Mouse (Mus musculus) liver, adult 2 months (tissue): Measurements from ENCODE around the gene Ift46. TPM values are rescaled to one million over a fixed set of nuclear protein-coding genes. Genes with fewer than 3 reads are reported as not detected.

ENCODE experiments used
- DNase-seq: peaks from one replicate; pipeline ENCODE4 v3.0.0-alpha.2; 2011; ENCODE audit warnings: low read depth, low spot score; ENCODE audit errors: extremely low read depth
- H3K27ac ChIP-seq: fragments of 200-500 bp; replicated peaks from 2 replicates; pipeline ENCODE4 v1.5.1; 2012; ENCODE audit warnings: low read depth, mild to moderate bottlenecking, control low read depth, inconsistent platforms, low read length; ENCODE audit not compliant: insufficient read depth
- H3K27me3 ChIP-seq: fragments of 200-500 bp; 2 replicates; pipeline ENCODE4 v1.6.1; 2012; ENCODE audit warnings: mild to moderate bottlenecking, moderate library complexity, low read length, inconsistent platforms; ENCODE audit not compliant: control insufficient read depth, insufficient read depth
- H3K36me3 ChIP-seq: fragments of 200-500 bp; 2 replicates; pipeline ENCODE4 v1.6.1; 2012; ENCODE audit warnings: low read length, inconsistent platforms; ENCODE audit not compliant: control insufficient read depth, insufficient read depth
- H3K4me1 ChIP-seq: fragments of 200-500 bp; 2 replicates; pipeline ENCODE4 v1.6.1; 2011; ENCODE audit warnings: low read length; ENCODE audit not compliant: control insufficient read depth, insufficient read depth
- H3K4me3 ChIP-seq: fragments of 200-500 bp; 2 replicates; pipeline ENCODE4 v1.5.1; 2011; ENCODE audit warnings: low read depth, mild to moderate bottlenecking, control low read depth, low read length, moderate library complexity; ENCODE audit not compliant: insufficient read depth
- H3K79me2 ChIP-seq: fragments of 200-500 bp; 2 replicates; pipeline ENCODE4 v1.6.1; 2012; ENCODE audit warnings: inconsistent platforms, mild to moderate bottlenecking, low read length, moderate library complexity; ENCODE audit not compliant: control insufficient read depth, insufficient read depth
- H3K9ac ChIP-seq: fragments of 200-500 bp; 2 replicates; pipeline ENCODE4 v1.6.1; 2012; ENCODE audit warnings: low read depth, mild to moderate bottlenecking, control low read depth, inconsistent platforms, low read length
- CTCF ChIP-seq: fragments of 200-500 bp; IDR thresholded peaks from 2 replicates; pipeline ENCODE4 v1.5.1; 2011; ENCODE audit warnings: low read depth, low read length, control low read depth
- POLR2A ChIP-seq: fragments of 200-500 bp; IDR thresholded peaks from 2 replicates; pipeline ENCODE4 v1.6.1; 2011; ENCODE audit warnings: low read length, control low read depth; ENCODE audit not compliant: insufficient read depth; ENCODE audit errors: extremely low read depth
- WGBS: fragments of 180-500 bp; shearing (Covaris S2); methylation state at CpG from one replicate; pipeline ENCODE4 v1.1.7; 2018; 5-methylcytosine and 5-hydroxymethylcytosine counted together
- polyA plus RNA-seq: library from polyadenylated mRNA; depleted of rRNA; stranded (reverse); fragments of >200 nt; gene quantifications from 2 replicates; pipeline ENCODE4 v1.2.3, GENCODE M21; 2012
- total RNA-seq: library from RNA; depleted of rRNA; stranded (reverse); fragments of >200 nt; gene quantifications from 2 replicates; pipeline ENCODE4 v1.2.3, GENCODE M21; 2014

Ift46 gene
- total and polyA plus RNA-seq, 2 experiments: 33.2 to 33.5 TPM

DNA sequence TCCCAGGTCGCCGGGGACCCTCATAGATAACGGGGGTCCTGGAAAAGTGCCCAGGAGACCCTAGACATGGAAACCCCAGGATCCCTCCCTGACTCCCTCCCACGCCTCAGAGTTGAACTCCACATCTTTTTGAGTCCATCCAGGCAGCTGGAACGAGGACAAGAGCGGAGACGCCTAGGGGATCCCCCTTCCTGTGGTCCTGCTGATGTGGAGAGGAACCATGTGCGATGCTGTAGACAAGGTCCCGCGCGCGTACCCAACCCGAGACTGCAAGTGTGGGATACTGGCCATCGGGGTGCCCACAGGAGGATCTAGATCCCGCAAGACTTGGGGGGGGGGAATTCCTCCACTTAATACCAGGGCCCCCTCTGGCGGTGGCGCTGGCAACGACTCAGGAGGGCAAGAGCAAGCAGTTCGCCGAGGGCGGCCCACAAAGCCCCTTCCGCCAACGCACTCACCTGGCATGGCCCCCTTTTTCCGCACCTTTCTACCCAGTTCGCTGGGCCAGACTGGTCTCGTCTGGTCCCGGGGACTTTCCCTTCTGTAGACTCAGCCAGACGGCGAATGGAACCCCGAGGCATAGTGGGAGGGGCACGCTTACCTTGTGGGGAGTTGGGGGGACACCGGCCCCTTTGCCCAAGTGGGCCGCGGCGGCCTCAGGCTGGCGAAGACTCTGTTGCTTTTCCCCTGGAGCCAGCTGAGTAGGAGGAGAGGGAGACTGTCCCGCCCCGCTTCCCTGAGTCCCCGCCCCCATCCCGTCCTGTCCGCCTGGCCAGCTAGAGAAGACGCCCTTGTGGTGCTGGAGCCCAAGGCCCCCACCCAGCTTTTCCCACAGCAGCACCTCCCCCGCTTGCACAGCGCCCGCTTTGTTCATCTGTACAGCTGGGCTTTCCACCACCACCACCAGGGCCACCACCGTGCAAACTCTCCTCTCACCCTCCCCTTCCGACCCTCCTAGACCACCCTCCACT is 32.9 kb upstream of the Ift46 start, which contains the start of gene Phldb1:
TSS of gene Phldb1 (minus strand) at position 675 of the 971 bp plus-strand sequence.
- WGBS: 3% methylated on average over 47 of the region's 47 CpGs
- TF ChIP-seq POLR2A (0 out of 2 replicates have a peak, but pooled peaks have one; percentile 19), CTCF (peak; percentile 60)
- DNase-seq: no peak
- peak within 1 kb of the TSS; percentile 64 for H3K4me3 ChIP-seq
- peak within 1 kb of the TSS; percentile 77 for H3K9ac ChIP-seq
- peaks cover 8% of the 10 kb centered on the region; the same call in 1 of the 2 replicates for H3K27me3 ChIP-seq
- peaks cover 3% of the 10 kb centered on the region; the same call in 1 of the 2 replicates for H3K4me1 ChIP-seq
- peak within 1 kb of the TSS; percentile 38; the same call in 1 of the 2 replicates for H3K27ac ChIP-seq
- no peaks in the 10 kb centered on the region for H3K36me3 ChIP-seq
- H3K79me2 ChIP-seq: no peaks in the 10 kb centered on the region

DNA sequence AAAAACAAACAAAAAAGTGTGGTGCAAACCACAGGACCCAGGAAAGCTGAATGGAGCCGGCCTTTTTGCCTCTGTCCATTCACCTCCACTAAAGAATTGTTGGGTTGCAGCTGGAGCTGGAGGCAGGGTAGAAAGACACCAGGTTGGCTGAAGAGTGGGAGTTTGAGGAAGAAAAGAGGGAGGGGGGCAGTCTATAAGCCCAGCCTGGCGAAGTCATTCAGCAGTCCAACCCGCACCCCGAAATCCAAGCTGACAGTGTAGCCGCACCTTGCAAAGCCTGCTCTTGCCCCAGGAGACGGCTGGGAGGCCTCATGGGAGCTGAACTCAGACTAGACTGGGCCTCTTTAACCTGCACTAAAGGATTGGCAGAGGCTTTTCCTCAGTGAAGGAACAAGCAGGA is 31.8 kb upstream of the Ift46 start:
- Histone ChIP-seq H3K4me3 (no peak overlapping the region), H3K4me1 (peaks cover 3% of the 10 kb centered on the region; the same call in 1 of the 2 replicates), H3K9ac (no peak overlapping the region), H3K36me3 (no peaks in the 10 kb centered on the region), H3K79me2 (no peaks in the 10 kb centered on the region), H3K27ac (no peak overlapping the region), H3K27me3 (peaks cover 8% of the 10 kb centered on the region; the same call in 1 of the 2 replicates)
- TF ChIP-seq CTCF (no peak), POLR2A (no peak)
- no peak for DNase-seq
- 95% methylated on average over 6 of the region's 6 CpGs for WGBS

DNA sequence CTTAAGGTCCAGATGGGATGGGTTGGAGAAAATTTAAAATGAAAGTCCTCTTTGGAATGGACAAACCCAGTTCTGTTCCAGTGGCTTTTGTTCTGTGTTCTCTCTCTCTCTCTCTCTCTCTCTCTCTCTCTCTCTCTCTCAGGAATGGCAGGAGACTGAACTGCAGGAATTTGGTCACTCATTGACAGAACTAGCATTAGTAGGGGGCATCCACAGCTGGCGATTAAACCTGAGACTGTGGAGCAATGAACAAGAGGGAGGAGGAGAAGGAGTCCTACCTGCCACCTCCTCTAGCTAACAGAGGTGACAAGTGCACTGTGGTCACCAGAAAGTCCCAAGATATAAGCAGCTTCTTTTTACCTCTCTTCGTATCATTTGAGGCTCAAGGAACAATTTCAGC is 31.4 kb upstream of the Ift46 start:
- peaks cover 3% of the 10 kb centered on the region; the same call in 1 of the 2 replicates for H3K4me1 ChIP-seq
- no peaks in the 10 kb centered on the region for H3K79me2 ChIP-seq
- no peak overlapping the region for H3K4me3 ChIP-seq
- H3K9ac ChIP-seq: no peak overlapping the region
- peaks cover 8% of the 10 kb centered on the region; the same call in 1 of the 2 replicates for H3K27me3 ChIP-seq
- TF ChIP-seq POLR2A: no peak
- no peaks in the 10 kb centered on the region for H3K36me3 ChIP-seq
- no peak for DNase-seq
- H3K27ac ChIP-seq: no peak overlapping the region
- WGBS: 62% methylated on average over 2 of the region's 2 CpGs

DNA sequence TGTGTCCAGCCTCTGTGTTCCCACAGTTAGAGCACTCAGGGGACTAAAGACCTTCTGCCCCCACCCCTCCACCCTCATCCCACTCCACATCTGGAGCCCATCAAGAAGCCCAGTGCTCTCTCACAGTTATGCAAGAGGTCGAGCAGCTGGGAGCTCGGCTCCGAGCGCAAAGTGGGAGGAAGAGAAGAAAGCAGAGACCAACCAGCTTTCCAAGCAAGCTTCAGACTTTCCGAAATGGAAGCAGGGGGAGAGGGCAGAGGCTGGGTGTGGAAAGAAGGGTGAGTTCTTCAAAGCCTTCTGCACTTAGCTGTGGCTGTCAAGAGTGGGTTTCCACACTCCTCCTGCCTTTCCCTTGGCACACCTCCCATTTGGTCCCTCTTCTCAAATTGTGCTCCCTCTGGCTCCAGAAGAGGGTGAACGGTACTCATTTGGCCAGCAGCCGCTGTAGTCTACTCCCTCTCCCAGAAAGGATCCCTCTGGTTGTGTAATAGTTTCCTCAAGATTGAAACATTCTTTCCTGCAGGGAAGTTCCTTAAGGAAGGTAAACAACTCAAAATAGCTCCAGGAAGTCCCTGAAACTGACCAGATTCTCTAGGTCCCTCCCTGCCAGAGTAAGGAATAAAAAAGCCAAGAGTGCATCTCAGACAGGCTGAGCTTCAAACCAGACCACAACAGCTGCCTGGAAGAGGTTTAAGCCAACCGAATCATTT is 30.3 kb upstream of the Ift46 start:
- H3K9ac ChIP-seq: no peak overlapping the region
- DNase-seq: no peak
- H3K4me1 ChIP-seq: peaks cover 3% of the 10 kb centered on the region; the same call in 1 of the 2 replicates
- peaks cover 2% of the 10 kb centered on the region; the same call in 1 of the 2 replicates for H3K36me3 ChIP-seq
- H3K4me3 ChIP-seq: no peak overlapping the region
- TF ChIP-seq POLR2A (no peak), CTCF (no peak)
- WGBS: 44% methylated on average over 8 of the region's 8 CpGs
- no peak overlapping the region for H3K27ac ChIP-seq
- no peaks in the 10 kb centered on the region for H3K79me2 ChIP-seq
- peaks cover 8% of the 10 kb centered on the region; the same call in 1 of the 2 replicates for H3K27me3 ChIP-seq

DNA sequence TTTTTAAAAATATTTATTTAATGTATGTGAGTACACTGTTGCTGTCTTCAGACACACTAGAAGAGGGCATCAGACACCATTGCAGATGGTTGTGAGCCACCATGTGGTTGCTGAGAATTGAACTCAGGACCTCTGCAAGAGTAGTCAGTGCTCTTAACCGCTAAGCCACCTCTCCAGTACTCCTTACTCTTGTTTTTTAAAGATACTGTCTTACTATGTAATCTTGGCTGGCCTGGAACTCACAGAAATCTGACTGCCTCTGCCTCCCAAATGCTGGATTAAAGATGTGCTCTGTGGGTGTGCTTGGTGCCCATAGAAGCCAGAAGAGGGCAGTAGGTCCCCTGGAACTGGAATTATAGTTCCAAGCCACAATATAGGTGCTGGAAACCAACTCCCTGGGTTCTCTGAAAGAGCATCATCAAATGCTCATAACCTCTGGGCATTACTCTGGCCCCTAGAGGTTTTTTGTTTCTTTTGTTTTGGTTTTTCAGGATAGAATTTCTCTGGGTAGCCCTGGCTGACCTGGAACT is 27.0 kb upstream of the Ift46 start:
- no peak overlapping the region for H3K9ac ChIP-seq
- H3K27ac ChIP-seq: no peak overlapping the region
- DNase-seq: no peak
- 98% methylated on average over 1 of the region's 1 CpGs for WGBS
- H3K36me3 ChIP-seq: peaks cover 26% of the 10 kb centered on the region
- no peaks in the 10 kb centered on the region for H3K79me2 ChIP-seq
- no peak overlapping the region for H3K4me3 ChIP-seq
- TF ChIP-seq CTCF: peak; percentile 27; the same call in 1 of the 2 replicates
- TF ChIP-seq POLR2A: no peak
- no peaks in the 10 kb centered on the region for H3K4me1 ChIP-seq
- H3K27me3 ChIP-seq: no peaks in the 10 kb centered on the region
